Mouse (Mus musculus) CD4-positive helper T cell, adult 2 months (primary cell): ENCODE results near the gene Tns3.
"Not testable (repeated sequence)": the region's sequence is repeated elsewhere in the genome, so short reads cannot be mapped to it uniquely, and the experiment has no call there.

Experiments
- DNase-seq: peaks from one replicate; pipeline ENCODE4 v3.0.0-alpha.2; 2012; ENCODE audit warnings: low read depth, missing footprints, low spot score

Gene Tns3

DNA sequence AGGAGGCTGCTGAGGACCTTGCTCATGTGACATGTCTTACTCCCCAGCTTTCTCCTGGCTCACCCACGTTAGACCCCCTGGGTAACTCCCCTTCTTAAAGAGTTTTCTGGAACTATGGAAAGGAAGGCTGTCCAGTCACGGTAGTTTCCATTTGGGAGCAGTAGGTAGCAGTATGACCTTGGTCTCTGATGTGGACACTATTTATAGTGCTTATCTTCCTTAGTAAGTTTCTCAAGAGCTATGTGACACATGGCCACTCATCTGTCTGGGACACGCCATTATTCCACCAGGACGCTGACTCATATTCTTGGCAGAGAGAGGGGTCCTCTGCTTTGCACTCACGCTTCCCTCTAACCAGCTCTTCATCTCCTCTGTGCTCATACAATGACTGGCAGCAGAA is 84.5 kb downstream of the Tns3 start:
- no peak for DNase-seq

DNA sequence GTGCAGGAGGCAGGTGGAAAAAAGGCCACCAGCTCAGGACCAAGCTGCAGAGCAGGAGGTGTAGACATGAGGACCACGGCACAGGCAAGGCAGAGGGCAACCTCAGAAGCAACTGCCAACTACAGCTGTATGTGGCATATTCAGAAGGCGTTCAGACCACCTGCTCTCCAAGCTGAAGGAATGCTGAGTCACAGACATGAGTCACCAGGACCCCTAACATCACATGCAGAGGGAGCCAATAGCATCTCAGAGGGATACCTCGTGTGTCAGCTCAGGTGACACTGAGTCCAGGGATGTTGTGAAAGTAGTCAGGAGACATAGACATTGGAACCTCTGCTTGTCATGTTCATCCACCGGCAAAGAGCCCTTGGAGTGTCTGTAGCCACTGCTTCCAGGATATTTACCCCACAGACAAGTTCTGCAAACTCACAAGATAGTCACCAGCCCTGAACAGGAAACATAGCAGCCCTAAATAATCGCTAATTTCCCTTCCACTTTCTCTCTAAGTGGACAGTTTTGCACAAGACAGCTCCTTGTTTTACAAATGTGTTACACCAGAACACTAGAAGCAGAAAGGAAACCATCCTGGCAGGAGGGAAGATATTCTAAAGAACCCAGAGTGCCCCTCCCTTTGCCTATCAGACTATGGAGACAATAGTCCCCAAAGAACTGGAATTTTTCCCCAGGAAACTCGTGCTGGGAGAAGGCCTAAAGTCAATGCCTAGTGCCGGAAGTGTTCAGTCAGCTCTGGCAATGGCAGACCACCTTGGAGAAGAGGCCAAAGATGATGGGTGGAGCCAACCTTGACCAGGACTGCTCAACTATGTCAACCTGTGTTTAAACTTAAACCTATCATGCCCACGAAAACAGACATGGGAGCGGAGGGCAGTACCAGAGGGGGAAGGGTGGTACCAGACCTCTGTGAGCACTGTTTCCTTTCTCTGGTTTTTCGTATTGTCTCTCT is 88.8 kb downstream of the Tns3 start:
- DNase-seq, result no peak

DNA sequence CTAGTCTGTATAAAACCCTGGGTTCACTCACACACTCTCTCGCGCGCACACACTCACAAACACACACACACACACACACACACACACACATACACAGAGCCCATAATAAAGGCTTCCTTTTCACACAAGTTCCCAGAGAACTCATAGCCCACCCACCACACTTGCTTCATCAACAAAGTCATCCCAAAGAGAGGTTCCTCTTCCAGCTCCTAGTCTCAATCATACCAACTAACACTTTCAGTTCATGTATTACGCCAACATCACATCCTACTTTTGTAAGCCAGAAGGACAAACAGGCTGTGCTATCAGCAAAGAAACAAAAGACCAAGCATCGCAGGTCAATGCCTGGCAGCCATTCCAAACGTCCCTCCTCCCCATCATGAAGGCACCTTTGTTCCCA is 89.8 kb downstream of the Tns3 start:
- no peak for DNase-seq

DNA sequence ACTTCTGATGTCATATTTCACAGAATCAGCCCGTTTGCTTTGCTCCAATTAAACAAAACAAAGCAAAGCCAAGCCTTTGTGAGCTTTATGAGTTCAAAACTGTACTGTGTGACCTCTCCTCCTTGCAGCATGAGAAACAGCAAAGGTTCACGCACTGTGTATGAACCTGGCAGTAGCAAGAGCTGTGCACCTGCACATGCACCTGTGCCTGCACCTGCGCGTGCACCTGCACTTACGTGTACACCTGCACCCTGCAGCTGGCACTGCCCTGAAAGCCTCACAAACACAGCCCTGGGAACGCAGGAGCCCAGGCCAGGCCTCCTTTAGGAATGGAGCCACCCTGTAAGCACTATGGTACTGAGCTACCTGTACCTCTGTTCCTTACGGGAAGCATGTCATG is 91.6 kb downstream of the Tns3 start:
- DNase-seq, result no peak

DNA sequence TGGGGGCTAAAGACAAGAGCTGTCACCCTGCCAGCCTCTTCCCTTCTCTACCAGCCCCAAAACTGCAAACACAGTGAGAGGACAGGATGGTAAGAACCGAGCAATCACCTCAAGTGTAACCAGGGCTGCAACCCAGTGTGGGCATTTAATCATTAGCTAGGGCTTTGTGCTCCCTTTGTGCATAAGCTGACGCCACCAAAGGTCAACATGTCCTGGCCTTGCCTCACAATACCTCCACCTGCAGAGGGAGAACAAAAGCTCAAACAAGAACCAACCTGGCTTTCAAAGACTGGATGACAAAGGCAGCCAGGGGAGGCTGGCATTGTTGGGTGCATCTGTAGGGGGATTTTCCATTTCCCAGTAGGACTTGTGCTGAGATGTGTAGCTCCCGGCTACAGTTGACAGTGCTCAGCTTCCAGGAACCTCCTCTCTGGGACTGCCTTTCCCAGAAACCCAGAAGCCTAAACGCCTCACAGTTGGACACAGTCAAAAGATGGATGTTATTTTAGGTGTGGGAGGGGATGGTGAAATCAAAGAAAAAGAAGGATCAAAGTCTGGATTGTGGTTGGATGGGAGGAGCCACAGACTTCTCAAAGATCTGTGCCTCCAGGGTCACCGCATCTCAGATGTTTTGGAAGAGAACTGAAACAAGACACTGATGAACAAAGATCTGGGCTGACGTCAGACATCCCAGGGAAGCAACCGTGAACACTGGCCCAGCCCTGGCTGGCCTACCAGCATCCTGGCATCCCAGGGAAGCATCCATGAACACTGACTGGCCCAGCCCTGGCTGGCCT is 94.9 kb downstream of the Tns3 start:
- DNase-seq, result no peak

DNA sequence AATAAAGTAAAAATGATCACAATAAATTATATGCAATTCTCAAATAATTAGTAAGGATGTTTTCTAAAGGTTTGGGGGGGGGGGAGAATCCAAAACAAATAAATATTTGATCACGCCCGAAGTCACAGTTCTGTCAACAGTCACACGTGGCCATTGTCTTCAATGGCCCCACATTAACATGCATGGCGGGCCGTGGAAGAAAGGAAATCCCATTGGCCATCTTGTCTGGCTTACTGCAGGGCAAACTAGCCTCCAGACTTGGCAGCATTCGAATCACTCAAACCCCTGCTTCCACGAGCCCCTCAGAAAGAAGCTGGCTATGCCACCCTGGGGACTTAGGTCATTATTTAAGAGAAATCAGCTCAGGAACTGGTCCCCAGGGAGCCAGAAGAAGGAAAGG is 95.5 kb downstream of the Tns3 start:
- DNase-seq, result no peak

DNA sequence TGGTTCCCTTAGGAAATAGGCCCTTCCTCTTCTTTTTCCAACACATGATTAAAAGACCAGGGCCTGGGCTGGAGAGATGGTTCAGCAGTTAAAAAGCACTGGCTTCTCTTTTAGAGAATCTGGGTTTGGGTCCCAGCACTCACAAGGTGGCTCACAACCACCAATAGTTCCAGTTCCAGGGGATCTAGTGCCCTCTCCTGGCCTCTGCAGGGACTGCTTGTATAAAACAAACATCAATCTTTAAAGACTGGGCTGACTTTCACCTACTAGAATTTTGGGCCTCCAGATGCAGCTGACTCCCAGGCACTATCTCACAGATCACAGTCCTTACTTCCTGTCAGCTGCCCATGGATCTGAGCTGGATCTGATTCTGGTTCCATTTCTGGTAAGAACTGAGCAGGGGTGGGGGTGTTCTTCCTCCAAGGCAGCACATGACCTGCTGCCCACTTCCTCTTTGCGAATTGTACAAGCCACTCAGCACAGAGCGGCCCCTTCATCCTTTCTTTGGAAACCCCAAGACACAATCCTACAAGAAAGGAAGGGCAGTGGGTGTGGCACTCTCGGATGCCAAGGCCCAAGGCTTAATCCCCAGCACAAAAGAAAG is 98.0 kb downstream of the Tns3 start:
- DNase-seq, result no peak

DNA sequence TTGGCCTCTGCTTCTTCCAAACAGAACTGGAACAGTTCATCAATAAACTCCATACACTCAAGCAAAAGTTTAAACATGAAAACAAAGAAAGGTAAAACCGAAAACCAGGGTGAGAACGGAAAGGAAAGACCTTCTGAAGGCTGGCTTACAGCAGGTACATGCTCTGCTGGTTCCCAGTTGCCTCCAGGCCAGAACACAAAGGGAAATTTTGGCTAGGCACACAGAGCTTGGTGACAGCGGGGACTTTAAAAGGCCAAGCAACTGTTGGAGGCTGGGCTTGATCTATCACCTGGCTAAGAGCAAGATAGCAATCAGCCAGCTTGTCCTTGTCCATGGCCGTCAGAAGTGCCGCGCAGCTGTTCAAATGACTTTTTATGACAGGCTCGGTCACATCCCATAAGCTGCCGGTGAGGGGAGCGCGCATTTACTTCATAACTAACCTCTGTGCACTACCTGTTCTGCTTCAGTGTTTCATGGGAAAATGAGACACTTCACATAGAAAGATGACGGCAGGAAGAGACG is 105.5 kb downstream of the Tns3 start:
- no peak for DNase-seq

DNA sequence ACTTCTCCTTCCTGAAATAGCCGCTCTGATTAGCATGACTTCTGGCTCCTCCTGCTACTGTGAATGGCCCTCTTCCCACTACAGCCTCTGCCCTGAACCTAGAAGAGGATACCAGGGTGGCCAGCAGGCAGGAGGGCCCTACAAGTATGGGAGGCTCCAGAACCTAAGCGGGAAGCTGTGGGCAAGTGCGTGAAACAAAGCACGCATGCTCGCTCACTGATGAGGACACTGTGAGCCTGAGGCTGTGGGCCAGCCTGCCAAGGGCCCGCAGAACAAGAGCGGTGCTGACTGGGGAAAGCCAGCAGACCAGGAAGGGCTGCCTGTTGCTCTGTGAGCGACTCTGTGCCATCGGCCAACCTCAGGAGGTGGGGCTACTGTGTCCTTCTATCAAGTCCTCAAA is 106.1 kb downstream of the Tns3 start:
- no peak for DNase-seq

DNA sequence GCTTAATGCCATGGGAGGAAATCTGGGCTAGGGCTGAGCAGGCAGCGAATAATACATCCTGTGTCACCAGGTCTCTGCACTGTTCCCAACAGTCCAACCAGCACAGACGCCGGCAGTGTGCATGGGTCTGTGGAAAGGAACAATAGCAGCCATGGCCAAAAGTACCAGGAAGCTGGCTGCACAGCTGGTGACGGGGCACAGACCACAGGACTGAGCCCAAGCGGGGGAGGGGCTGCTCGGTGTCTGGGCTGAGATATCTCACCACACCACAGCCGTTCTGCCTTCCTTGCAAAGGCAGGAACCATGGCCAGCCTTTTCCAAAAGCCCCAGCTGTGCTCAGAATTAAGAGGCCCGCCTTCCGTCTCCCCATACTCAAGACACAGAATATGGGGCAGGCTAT is 107.3 kb downstream of the Tns3 start:
- no peak for DNase-seq

DNA sequence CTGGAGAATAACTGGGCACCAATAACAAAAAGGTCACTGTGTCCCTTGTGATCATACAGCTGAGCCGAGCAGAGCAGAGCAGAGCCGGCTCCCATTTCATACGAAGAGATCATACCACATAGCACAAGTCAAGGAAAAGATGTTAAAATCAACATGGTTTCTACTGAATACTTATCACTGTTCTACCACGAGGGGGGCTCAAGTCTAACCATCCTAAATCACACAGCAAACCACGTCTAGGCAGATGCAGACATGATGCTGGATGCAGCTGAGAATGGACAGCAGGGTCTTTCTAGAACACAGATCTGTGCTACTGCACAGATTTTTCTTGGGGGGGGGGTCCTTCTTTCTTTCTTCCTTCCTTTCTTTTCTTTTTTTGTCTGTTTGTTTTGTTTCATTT is 112.6 kb downstream of the Tns3 start:
- no peak for DNase-seq

DNA sequence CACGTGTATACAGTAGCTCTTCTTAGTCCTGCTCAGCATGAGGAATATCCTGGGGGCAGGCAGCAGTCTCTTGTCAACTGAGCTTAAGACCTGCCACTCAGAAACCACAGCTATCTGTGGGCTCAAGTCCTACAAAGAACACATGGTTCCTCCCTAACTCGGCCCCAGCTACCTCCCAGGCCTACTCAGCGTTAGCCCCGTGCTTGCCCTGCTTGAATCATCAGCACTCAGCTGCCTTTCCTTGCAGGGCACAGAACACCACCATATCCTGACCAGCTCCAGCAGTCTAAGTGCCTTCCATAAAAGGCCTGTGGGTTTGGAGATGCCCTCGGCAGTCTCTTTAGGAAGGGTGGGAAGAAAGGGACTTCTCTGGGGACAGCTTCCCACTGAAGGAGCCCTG is 116.7 kb downstream of the Tns3 start:
- no peak for DNase-seq

DNA sequence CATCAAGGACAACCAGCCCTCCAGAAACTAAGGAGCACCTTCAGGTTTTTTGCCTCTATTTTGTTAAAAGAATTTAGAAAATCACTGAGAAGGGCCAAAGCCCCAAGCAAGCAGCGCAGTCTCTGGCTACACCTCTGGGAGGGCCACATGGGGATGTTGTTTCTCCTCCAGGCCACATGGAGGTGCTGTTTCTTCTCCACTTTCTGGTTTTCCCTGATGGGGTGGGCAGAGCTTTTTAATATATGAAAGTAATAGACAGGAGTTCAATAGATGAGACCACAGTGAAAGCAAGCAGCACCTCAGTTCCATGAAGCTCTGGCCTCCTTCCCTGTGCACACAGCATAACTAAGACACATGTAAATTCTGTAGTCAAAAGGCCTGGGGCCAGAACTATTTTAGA is 118.5 kb downstream of the Tns3 start:
- DNase-seq, result no peak

DNA sequence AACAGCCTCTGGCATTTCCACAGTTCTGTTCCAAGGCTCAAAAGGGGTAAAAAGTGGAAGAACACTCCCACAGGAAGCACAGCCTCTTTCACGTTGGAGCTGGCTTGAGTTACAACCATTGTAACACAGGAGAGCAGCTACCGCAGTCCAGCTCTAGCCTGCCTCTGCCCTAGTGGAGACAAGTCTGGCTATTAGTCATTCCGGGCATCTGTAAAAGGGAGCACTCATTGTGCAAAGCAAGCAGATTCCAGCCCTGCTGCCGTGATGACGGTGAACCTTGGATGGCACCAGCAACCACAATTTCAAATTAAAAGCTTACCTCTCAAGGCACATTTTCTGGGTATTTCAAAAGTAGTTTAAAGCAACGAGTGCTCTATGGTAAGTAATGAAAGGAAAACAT is 120.0 kb downstream of the Tns3 start:
- no peak for DNase-seq

DNA sequence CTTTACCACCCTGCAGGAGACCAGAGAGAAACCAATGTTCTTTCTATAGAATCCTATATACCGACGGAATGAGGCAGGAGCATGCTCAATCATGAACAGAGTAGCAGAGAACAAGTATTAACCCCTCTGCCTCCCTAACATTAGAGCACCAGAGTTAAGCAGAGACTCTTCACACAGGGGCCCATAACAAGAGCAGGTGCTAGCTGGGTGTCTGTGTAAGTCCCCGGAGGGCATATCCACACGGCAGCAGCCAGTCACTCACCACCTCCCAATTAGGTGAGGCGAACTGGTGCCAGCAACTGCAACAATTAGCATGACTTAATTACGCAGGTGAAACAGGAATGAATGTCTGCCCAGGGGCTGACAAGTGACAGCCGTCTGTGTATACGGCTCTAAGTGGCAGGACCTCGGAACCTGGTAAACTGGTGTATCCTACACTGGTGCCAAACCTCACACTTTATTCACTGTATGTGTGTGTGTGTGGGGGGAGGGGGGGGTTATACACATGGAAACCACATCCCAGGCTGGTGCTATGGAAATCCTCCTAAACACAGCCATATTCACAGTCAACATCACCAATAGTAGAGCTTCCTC is 123.0 kb downstream of the Tns3 start:
- no peak for DNase-seq

DNA sequence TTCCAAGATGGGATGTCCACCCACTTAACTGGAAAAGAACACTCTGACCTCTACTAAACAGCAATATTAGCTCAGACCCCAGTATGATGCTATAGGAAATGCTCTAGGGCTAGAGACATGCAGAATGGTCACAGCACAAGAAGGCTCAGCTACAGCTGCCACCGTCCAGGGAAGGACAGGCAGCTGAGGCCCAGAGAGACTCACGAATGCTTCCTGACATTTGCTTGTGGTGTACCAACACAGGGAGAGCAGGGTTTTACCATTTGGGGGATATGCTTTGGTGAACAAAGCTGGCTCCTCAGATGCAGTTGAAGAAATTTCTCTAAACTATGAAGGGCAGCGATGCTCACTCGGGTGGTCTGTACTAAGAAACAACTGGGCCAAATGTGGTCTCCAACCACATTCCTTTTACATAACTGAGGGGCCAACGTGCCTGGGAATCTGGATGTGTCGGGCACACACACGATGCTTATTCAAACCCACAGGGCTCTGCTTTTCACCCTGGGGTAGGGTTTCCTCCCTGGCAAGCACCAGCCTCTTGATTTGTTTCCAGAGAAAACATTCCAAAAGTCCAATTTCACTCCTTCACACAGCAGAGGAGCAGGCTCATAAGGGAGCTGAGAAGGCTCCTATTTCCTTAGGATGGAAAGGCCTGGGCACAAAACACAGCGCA is 124.6 kb downstream of the Tns3 start:
- no peak for DNase-seq

DNA sequence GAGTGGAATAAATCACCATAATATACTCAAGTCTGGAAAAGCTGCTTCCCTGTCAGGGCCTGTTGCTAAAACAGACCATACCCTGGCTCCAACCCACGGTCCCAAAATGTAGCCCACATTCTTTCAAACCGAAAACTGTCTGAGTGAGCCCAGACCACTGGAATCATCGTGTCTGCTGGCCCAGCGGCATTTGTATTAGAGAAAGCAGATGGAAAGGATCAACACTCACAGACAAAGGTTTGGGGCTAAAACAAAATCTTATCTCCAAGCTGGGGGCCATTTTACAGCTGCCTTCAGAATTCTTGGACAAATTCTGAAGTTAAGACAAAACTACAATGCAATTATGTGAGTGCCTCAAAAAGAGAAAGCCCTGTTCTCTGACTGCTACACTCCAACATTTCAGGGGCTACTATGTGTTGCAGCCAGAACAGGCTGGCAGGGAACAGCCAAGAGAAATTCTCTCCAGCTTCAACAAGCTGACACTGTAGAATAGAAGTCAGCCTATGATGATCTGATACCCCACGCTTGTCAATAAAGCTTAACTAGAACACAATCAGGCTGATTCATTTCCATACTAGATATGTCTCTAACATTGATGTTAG is 127.2 kb downstream of the Tns3 start:
- no peak for DNase-seq

DNA sequence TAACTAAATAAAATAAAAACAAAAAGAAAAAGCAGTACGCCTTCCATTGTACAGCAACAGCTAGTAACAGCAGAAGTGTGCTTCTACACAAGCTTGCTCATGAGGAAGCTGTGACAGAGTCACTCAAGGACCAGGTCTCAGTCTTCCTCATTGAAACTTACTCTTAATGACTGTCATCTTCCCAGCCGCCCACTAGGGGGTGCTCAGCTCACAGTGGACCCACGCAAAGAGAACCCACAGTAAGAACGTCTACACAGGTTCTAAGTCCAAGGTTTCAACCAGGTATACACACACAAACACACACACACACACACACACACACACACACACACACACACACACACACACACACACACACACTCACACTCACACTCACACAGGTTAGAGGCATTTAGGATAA is 129.4 kb downstream of the Tns3 start:
- peak; percentile 38 for DNase-seq

DNA sequence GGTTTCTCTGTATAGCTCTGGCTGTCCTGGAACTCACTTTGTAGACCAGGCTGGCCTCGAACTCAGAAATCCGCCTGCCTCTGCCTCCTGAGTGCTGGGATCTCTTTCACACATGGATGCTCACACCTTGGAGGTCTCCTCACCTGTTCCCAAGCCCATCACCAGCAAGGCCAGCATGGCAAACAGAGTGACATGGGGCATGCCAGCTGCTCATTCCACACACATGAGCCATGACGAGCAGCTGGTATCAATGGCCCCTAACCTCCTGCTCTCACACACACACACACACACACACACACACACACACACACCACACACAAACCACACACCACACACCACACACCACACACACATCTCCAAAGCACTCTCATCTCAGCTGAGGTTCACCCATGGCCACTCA is 131.6 kb downstream of the Tns3 start:
- DNase-seq, result not testable (repeated sequence)

DNA sequence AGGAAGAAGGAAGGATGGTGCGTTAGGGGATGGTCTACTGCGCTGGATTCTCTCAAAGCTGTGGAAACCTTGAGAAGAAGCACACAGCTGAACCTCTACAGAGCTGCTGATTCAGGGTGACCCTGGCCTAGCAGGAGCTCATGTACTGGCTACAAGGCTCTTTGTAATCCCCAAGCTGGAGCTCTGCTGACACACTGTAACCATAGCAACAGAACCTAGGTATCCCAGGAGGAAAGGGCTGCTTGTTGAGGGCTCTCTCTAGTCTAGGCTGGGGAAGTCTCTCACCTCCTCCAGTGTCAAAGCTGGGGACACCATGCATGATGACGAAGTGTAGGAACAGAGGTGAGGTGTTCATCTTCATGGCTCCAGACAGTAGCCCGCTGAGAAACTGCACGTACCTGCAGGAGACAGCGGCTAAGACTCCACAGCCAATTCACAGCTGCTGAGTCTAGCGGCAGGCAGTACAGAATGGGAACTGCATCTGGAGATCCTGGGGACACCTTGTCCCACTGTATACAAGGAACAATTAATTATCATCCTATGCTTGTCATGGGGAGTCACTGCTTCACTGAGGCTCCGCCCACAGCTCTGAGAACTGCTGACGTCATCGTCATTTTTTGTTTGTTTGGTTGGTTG is 132.1 kb downstream of the Tns3 start:
- DNase-seq, result no peak
